Mouse (Mus musculus): ENCODE results near the gene Ugt3a2. TPM values are rescaled to one million over a fixed set of nuclear protein-coding genes. Genes with fewer than 3 reads are reported as not detected.

Ugt3a2 gene
- polyA plus RNA-seq, 1 experiment from 2014 or later: not detected

Other genes with a start within 250 kb of the Ugt3a2 start
- 3.3 and 4.1 TPM in 2 replicates for gene Lmbrd2, start 195.0 kb upstream of the Ugt3a2 start, polyA plus RNA-seq (2016; fragmentation: Nextera tagmentation; extraction: Ambion mirVana)
- 65.7 and 66.1 TPM in 2 replicates for gene Skp2, start 180.1 kb upstream of the Ugt3a2 start, polyA plus RNA-seq (2016; fragmentation: Nextera tagmentation; extraction: Ambion mirVana)
- gene Ugt3a1, start 58.7 kb upstream of the Ugt3a2 start, polyA plus RNA-seq (2016; fragmentation: Nextera tagmentation; extraction: Ambion mirVana): not detected in 2 replicates
- gene Capsl, start 100.5 kb downstream of the Ugt3a2 start, polyA plus RNA-seq (2016; fragmentation: Nextera tagmentation; extraction: Ambion mirVana): 1.1 and 1.4 TPM in 2 replicates
- gene Il7r, start 194.6 kb downstream of the Ugt3a2 start, polyA plus RNA-seq (2016; fragmentation: Nextera tagmentation; extraction: Ambion mirVana): 0.10 TPM in 1 of 2 replicates, not detected in the other

Data from neural tube, embryonic 12.5 days (tissue).